Mouse (Mus musculus): ENCODE measurements around the gene Nudcd2. TPM values are rescaled to one million over a fixed set of nuclear protein-coding genes. Genes with fewer than 3 reads are reported as not detected.

Nudcd2 gene
- polyA plus RNA-seq, 1 experiment: 38.7 TPM

GRCm38 (mm10) chr11:40713858-40714257, 19.6 kb upstream of the Nudcd2 start:
- no peak overlapping the region for H3K27ac ChIP-seq (ENCODE audit: control insufficient read depth, insufficient read depth, low read depth, low read length, poor library complexity)

GRCm38 (mm10) chr11:40715524-40715923, 17.9 kb upstream of the Nudcd2 start:
- Histone ChIP-seq H3K27ac (ENCODE audit: control insufficient read depth, insufficient read depth, low read depth, low read length, poor library complexity) (no peak overlapping the region), H3K4me3 (replicated peaks; ENCODE audit: control insufficient read depth, low read depth, low read length) (no peak overlapping the region), H3K4me1 (ENCODE audit: control insufficient read depth, insufficient read depth, low read length) (no peaks in the 10 kb centered on the region)
- TF ChIP-seq CTCF (IDR thresholded peaks at IDR 0.05; ENCODE audit: control insufficient read depth, insufficient read depth, low read length): no peak
- no peak for TF ChIP-seq POLR2A (IDR thresholded peaks at IDR 0.05; ENCODE audit: borderline replicate concordance, control insufficient read depth, low read depth, low read length)
- 94% methylated on average over 5 of the region's 5 CpGs for WGBS

More at GRCm38 (mm10) chr11:40713858-40714257, 19.6 kb upstream of the Nudcd2 start:
- TF ChIP-seq CTCF (IDR thresholded peaks at IDR 0.05; ENCODE audit: control insufficient read depth, insufficient read depth, low read length) (no peak), POLR2A (IDR thresholded peaks at IDR 0.05; ENCODE audit: borderline replicate concordance, control insufficient read depth, low read depth, low read length) (no peak)
- no peak overlapping the region for H3K4me3 ChIP-seq (replicated peaks; ENCODE audit: control insufficient read depth, low read depth, low read length)
- 48% methylated on average over 8 of the region's 8 CpGs for WGBS
- H3K4me1 ChIP-seq (ENCODE audit: control insufficient read depth, insufficient read depth, low read length): no peaks in the 10 kb centered on the region

DNA sequence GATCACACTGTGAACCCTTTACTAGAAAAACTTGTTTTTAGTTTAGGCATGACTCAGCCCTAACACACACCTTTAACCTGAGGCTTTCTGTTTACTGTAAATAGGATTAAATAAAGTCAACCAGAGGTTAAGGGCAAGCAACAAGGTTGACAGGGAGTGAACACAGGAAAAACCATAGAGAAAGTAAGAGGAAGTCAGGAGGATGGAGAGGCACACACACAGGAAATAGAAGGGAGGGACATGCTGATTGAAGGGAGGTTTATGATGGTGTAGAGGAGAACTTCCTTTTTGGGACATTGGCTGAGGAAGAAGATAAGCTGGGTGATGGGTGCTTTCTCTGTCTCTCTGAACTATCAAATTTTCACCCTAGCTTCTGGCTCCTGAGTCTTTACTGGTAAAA, 15.1 kb upstream of the Nudcd2 start:
- TF ChIP-seq POLR2A (IDR thresholded peaks at IDR 0.05; ENCODE audit: borderline replicate concordance, control insufficient read depth, low read depth, low read length) (no peak), CTCF (IDR thresholded peaks at IDR 0.05; ENCODE audit: control insufficient read depth, insufficient read depth, low read length) (no peak)

DNA sequence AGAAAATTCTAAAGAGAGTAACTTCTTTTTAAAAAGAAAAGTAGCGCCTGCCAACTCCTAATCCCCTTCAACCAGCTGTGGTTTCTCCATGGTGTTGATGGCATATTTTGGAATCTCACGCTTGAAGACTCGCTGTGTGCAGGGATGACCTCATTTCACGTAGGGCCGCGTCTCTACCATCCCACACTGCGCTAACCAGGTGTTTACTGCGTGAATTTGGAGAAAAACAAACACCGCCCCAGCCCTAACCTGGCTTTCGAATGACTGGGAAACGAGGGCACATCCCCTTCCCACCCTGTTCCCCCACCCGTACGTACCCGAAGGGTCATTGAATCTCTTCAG, 499 bp upstream of the Nudcd2 start:
- WGBS: under 1% methylated on average over 14 of the region's 14 CpGs
- H3K4me3 ChIP-seq (replicated peaks; ENCODE audit: control insufficient read depth, low read depth, low read length): peak overlapping the region; percentile 68
- peak overlapping the region; percentile 58; the same call in 1 of the 2 replicates for H3K27ac ChIP-seq (ENCODE audit: control insufficient read depth, insufficient read depth, low read depth, low read length, poor library complexity)
- H3K4me1 ChIP-seq (ENCODE audit: control insufficient read depth, insufficient read depth, low read length): no peaks in the 10 kb centered on the region
- TF ChIP-seq CTCF (IDR thresholded peaks at IDR 0.05; ENCODE audit: control insufficient read depth, insufficient read depth, low read length) (no peak), POLR2A (IDR thresholded peaks at IDR 0.05; ENCODE audit: borderline replicate concordance, control insufficient read depth, low read depth, low read length) (no peak)

More for the DNA sequence above, 15.1 kb upstream of the Nudcd2 start:
- Histone ChIP-seq H3K4me3 (replicated peaks; ENCODE audit: control insufficient read depth, low read depth, low read length) (no peak overlapping the region), H3K27ac (ENCODE audit: control insufficient read depth, insufficient read depth, low read depth, low read length, poor library complexity) (no peak overlapping the region), H3K4me1 (ENCODE audit: control insufficient read depth, insufficient read depth, low read length) (no peaks in the 10 kb centered on the region)

DNA sequence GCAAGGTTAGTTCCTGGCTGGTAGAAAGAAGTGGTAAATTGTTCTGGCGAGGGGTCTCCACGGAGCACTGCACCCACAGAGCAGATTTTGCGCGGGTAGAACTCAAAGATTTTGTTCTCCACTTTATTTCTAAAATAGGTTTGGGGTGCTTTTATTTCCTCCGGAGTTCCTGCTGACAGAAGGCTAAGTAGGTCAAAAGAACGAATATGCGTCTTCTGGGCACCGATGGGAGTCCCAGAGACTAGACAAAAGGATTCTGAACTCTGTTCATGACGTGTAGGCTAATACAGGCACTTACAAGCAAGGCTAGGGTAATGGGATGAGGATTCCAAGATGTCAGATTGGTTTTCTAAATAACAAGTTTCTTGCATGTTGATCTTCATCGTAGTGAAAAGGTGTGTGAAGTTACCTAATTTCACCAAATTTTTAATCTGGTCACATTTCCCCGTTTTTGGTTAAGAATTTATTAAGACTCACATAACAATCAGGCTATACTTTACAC, 835 bp downstream of the Nudcd2 start:
- TF ChIP-seq POLR2A (IDR thresholded peaks at IDR 0.05; ENCODE audit: borderline replicate concordance, control insufficient read depth, low read depth, low read length) (no peak), CTCF (IDR thresholded peaks at IDR 0.05; ENCODE audit: control insufficient read depth, insufficient read depth, low read length) (no peak)
- Histone ChIP-seq H3K4me1 (ENCODE audit: control insufficient read depth, insufficient read depth, low read length) (no peaks in the 10 kb centered on the region), H3K4me3 (replicated peaks; ENCODE audit: control insufficient read depth, low read depth, low read length) (peak overlapping the region; percentile 97), H3K27ac (ENCODE audit: control insufficient read depth, insufficient read depth, low read depth, low read length, poor library complexity) (0 out of 2 replicates have a peak overlapping the region, but pooled peaks have one; percentile 38)
- WGBS: 2% methylated on average over 11 of the region's 11 CpGs

DNA sequence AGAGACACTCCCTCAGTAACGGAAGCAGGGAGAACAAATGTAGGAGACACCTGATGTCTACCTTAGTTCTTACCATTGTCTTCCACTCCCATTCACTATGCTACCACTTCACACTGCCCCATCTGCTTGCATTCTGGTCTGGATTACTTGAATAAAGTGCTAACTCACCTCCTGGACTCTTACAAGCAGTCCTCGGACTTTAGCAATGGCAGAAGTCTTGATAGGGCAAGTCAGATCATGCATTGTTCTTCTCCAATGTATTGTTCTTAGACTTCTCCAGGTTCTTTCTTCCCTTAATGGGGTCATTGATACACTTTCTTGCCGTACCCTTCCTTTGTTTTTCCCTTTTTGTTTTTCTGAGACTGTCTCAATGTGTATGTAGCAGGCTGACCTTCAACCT, 3.9 kb downstream of the Nudcd2 start:
- Histone ChIP-seq H3K4me1 (ENCODE audit: control insufficient read depth, insufficient read depth, low read length) (no peaks in the 10 kb centered on the region), H3K4me3 (replicated peaks; ENCODE audit: control insufficient read depth, low read depth, low read length) (no peak overlapping the region), H3K27ac (ENCODE audit: control insufficient read depth, insufficient read depth, low read depth, low read length, poor library complexity) (no peak overlapping the region)
- TF ChIP-seq CTCF (IDR thresholded peaks at IDR 0.05; ENCODE audit: control insufficient read depth, insufficient read depth, low read length): no peak
- TF ChIP-seq POLR2A (IDR thresholded peaks at IDR 0.05; ENCODE audit: borderline replicate concordance, control insufficient read depth, low read depth, low read length): no peak
- WGBS: 89% methylated on average over 3 of the region's 3 CpGs

DNA sequence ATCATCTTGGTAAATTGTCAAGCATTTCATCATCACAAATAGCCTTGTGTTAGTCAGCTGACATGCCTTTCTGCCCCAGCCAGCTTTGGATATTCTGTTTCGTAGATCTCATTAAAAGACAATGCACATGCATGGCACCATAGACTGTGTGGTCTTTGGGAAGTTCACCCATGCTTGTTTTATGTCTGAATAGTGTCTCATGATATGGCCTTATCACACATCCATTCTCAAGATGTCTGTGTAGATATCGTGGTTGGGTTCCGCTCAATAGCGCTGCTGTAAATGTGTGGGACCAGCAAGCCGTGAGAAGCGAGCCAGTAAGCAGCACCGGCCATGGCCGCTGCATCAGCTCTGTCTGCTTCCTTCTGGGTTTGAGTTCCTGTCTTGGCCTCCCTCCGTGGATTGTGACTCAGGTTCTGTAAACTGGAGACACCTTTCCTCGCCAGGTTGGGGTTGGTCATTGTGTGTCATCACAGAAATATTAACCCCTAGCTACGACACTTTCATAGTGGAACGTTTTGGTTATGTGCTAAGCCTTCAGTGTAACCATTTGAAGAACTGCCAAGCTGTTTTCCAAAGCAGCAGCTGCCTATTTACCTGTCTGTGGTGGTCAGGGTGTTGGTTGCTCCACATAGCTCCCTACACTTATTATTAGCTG, 8.3 kb downstream of the Nudcd2 start:
- TF ChIP-seq POLR2A (IDR thresholded peaks at IDR 0.05; ENCODE audit: borderline replicate concordance, control insufficient read depth, low read depth, low read length): no peak
- no peak for TF ChIP-seq CTCF (IDR thresholded peaks at IDR 0.05; ENCODE audit: control insufficient read depth, insufficient read depth, low read length)
- no peaks in the 10 kb centered on the region for H3K4me1 ChIP-seq (ENCODE audit: control insufficient read depth, insufficient read depth, low read length)
- H3K27ac ChIP-seq (ENCODE audit: control insufficient read depth, insufficient read depth, low read depth, low read length, poor library complexity): no peak overlapping the region
- 84% methylated on average over 12 of the region's 12 CpGs for WGBS
- H3K4me3 ChIP-seq (replicated peaks; ENCODE audit: control insufficient read depth, low read depth, low read length): no peak overlapping the region

DNA sequence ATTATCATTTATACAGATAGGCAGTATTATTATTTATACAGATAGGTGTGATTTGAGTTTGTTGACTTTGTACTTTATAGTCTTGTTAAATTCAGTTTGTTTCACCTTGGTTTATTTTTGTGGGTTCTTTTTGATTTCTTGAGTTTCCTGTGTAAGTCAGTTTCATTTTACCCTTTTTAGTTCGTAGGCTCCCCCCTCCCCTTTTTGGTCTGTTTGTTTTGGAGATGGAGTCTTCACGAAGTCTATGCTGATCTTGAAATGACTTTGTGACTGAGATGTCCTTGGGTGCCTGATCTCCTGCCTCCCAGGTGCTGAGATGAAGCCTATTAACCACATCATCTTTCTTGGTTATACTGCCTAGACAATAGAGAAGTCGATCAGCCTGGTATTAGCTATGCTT, 10.9 kb downstream of the Nudcd2 start:
- Histone ChIP-seq H3K4me1 (ENCODE audit: control insufficient read depth, insufficient read depth, low read length) (no peaks in the 10 kb centered on the region), H3K27ac (ENCODE audit: control insufficient read depth, insufficient read depth, low read depth, low read length, poor library complexity) (no peak overlapping the region), H3K4me3 (replicated peaks; ENCODE audit: control insufficient read depth, low read depth, low read length) (no peak overlapping the region)
- 74% methylated on average over 3 of the region's 3 CpGs for WGBS
- TF ChIP-seq CTCF (IDR thresholded peaks at IDR 0.05; ENCODE audit: control insufficient read depth, insufficient read depth, low read length): no peak
- no peak for TF ChIP-seq POLR2A (IDR thresholded peaks at IDR 0.05; ENCODE audit: borderline replicate concordance, control insufficient read depth, low read depth, low read length)
